Mouse (Mus musculus) ovary, postnatal 10 days (tissue): ENCODE results near the gene Cers3.

Experiments used
- DNase-seq: peaks from one replicate; pipeline ENCODE4 v3.0.0; 2022; ENCODE audit warnings: low spot score

The Cers3 gene

DNA sequence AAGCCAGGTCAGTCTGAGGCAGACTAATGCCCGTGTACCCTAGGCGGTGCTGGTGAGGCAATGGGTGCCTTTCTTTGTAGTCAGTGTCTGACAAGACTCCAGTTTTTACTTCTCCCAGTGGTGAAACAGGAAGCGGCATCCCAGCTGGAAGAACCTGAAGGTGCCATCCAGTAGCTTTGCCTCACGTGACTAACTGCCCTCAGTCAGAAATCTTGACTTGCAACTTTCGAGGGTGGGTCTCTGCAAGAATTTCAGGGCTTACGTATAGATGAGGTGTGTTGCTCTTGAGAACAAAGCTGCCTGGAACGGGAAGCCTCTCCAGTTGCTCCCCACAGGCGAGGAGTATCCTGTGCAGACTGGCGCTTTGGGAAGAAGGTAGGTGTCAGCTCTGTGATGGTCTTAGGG, at the start of gene Cers3:
Gene Cers3, plus strand, starts transcription at position 128 of the 405 bp plus-strand sequence.
- DNase-seq, result no peak

DNA sequence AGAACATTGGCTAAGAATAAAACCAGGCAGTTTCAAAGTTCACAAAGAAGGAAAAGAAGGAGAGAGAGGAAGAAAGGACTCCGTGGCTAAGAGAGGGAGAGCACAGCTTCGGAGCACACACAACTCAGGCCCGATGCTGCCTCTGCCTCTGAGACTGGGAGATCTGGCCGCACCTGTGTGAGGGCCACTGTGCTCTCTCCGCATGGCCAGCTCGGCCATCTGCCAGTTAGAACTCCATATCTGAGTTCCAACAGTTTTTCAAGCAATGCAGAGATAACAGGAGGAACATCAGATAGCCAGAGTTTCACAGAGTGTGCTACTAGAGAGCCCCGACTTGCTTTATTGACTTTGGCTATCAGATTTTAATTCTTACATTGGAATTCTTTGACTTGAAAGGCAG, 48.8 kb upstream of the Cers3 start:
- no peak for DNase-seq

DNA sequence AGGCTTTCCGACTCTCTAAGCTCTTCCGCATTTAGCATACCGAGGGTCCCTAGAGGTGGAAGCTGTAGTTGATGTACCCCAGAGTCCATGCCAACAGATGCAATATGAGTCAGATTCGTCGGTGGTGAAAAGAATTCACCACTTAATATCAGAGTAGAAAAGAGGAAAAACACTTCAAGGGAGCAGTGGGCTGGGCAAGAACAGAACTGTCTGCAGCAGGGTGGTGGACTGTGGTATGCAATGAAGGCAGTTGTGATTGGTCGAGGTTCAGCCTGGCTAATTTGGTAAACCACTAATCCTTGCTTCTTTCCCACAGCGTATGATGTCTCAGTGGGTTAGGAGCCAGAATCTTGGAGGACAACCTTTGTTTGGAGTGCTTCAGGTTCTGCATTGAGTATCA, 40.6 kb upstream of the Cers3 start:
- DNase-seq, result no peak

DNA sequence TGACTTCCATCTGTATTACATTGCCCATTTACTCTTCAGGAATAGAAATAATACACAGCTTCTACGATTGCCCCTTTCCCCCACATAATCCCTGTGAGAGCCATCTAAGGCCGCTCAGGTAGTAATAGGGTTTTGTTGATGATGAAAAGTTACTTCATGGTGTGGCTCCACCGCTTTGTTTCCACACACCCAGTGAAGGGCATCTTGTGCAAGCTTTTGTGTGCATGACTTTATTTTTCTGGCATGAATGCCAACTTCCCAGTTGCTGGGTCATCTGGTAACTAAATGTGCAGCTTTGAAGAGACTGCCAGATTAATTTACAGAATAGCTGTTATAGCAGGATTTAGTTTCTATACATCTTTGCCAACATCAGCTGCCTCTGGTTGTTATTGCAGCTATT, 38.7 kb upstream of the Cers3 start:
- no peak for DNase-seq

DNA sequence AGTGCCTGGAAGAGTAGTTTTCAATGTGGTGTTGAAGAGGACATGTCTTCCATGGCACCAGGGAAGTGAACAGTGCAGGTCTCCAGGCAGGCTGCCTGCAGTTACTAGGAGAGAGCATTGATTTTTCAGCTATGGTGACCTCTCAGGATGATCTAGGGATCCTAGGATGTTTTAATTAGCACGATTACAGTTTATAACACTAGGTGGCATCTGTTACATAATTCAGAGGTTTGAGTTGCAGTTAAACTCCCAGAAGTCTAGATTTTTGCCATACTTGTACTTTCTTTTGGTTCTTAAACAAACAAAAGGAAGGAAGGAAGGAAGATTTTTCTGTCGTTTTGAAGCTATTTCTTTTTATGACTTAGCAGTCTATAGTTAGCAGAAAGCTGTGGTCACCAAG, 32.1 kb upstream of the Cers3 start:
- no peak for DNase-seq

DNA sequence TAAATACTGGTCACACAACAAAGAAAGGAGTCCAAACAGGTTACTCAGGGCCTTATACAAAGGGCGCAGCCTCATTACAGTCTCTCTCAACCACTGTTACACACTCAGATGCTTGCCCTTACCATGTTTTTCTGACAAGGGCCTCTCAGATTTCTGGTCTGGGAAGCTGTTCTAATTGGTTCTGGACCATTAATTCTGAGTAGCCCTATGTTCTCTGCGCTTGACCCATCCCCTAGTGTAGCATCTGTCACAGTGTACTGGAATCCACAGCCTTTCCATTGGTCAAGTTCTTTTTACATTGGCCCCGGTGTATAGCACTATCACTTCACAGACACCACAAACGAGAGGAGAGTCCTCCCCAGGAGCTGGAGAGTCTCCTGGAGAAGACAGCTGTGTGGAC, 18.8 kb upstream of the Cers3 start:
- no peak for DNase-seq

DNA sequence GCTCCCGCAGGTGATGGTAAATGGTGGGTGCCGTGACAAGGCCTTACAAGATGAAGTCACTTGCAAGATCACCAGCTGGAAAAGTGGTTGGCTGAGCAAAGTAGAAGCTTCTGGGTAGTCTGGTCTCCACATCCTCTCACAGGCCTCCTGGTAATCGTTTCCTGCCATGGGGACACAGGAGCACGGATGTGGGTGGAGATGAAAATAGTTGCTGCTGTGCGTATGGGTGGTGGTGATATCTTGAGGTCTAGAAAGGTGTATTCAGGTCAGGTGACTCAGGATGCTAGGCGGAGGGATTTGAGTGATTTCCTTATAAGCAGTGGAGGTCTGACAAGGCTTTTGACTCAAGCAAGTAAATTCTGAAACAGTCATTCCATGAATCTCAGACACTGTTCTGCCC, 18.4 kb upstream of the Cers3 start:
- DNase-seq, result no peak

DNA sequence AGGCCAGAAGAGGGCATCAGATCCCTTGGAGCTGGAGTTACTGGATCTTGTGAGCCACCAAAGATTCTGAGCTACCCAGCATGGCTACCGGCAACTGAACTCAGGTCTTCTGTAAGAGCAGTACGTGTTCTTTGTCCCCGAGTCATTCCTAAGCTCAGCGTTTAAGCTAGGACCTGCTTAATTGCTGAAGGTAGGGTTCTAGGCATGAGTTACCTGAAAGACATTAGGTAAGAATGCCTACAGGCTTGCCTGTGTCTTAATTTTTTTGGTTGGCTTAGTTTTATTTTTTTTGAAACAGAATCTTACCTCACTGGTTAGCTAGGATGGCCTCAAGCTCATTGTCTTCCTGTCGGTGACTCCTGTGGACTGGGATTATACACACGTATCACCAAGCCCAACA, 15.2 kb upstream of the Cers3 start:
- DNase-seq, result no peak

DNA sequence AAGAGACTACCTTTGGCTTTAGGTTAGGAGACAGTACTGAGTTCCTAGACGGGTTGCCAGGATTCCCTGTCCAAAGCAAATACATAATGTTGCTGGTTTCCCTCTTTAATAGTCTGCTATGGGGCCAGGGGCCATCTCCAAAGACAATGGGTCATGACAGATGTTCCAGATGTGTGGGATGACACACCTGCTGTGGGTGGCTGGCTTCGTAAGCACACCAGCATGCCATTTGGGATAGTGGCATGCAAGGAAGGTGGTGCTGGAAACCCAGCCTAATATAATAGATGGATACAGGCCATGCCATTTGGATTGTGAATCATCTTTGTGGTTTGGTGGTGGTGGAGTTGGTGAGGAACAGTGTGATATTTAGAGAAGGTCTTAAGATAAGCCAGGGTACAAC, 14.1 kb upstream of the Cers3 start:
- no peak for DNase-seq

DNA sequence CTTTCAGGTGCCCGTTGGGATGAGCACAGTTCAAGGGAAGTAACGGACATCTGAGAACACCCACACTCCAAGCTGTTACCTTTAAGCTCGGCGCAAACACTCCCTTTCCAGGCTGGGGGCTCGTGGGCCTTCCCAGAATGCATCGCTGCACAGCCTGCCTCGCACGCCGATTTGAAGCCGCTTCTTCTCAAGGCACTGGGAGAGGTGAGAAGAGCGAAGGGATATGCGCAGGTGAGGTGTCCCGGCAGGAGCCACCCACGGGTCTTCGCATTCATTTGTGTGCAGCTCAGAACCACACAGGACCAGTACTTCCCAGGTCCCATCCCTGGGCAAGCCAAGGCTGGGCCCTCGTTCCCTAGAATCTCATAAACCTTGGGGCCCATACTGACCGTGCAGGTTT, 9.9 kb upstream of the Cers3 start:
- DNase-seq, result no peak

DNA sequence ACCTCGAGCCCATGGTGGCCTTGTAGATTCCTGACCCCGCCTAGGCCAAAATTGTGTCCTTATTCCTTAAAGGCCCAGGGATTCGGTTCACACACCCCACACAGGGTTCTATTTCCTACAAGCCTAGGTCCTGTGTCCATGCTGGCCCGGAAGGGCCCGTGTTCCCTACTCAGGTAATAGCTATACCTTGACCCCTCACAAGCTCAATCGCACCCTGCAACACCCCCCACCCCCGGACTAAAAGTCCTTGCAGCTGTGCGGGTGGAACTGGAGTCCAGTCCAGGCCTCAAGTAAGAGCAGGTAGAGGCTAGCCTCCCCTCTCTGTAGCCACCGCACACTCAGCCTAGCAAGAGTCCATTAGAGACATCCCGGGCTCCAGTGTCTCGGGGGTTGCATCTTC, 9.4 kb upstream of the Cers3 start:
- DNase-seq, result no peak

DNA sequence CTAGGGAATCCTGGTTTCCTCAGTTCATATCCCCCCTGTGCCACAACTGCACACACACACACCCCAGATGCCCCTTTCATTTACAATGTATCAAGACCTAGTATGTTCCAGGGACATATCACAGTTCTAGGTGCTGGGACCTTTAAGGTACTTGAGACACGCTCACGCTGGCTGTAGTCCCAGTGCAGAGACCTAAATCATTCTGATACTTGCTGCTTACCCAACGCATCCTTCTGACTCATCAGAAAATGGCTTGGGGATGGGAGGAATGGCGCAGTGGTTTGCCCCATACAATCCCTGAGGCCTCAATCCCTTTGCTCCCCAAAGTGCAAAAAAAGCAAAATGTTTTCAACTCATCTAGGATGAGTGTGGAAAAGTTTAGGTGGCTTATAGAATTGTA, 8.8 kb upstream of the Cers3 start:
- DNase-seq, result no peak

DNA sequence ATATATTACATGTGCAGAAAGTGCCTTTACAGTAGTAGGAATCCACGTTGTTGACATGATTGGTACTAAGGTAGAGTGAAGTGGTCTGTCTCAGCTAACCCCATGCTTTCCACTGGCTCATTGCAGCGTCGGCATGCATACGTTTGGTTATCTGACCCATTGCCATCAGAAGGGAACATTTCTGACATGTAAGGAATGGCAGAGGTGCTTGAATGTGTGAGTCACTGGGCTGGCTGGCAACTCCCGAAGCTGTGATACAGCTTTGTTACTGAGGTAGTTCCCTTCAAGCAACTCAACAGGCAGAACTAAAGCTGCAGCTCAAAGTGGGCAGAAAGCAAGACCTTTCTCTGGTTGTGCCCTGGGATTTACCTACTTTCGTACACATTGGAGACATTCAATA, 8.3 kb upstream of the Cers3 start:
- no peak for DNase-seq

DNA sequence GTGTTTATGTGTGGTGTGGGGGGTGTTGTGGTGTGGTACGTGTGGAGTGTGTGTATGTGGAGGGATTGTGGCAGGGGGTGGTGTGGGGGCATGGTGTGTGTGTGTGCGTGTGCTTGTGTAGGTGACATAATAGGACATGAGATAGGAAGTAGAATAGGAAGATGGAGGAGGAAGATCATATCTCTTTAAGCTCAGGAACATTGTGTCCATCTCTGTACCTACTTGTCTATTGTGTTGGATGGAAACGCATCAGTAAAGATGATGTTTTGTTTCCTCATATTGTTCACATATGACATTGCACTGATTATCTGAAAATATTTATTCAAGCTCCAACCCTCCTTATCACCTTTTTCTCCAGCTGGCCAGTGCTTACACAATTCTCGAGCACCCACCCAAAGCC, 5.9 kb upstream of the Cers3 start:
- no peak for DNase-seq

DNA sequence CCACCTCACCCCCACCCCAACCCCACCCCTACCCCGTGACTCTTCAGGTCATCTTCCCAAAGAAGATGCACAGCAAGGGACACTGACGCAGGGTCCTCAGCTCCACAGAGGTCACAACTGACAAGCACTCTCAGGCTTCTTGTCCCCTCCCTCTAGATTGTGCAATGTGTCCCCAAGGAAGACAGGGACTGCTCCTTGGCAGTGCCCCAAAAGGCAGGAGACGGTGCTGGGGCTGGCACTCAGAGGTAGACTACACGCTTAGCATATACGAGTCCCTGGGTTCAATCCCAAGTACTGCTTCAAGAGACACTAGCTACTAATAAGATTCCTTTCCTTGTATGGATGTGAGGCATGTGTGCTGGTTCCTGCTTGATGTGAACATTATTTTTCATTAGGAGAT, 2.3 kb upstream of the Cers3 start:
- DNase-seq, result no peak

DNA sequence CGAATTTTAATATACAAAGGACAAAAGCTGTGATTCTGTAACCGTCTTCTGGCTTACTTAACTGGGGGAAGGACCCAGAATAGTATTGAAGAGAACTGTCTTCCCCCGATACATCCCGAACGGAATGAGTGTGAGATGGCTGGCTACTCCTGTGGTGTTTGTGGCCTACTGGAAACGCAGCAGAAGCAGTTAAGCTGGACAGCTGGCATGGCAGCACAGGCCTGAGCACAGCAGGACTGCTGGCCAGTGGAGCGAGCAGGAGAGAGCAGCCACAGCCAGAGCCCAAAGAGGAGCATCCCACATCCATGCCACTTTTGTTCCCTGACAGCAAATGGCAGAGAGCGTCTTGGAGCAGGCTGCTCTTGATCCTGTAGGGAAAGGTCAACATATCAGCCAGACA, 1.9 kb upstream of the Cers3 start:
- no peak for DNase-seq

DNA sequence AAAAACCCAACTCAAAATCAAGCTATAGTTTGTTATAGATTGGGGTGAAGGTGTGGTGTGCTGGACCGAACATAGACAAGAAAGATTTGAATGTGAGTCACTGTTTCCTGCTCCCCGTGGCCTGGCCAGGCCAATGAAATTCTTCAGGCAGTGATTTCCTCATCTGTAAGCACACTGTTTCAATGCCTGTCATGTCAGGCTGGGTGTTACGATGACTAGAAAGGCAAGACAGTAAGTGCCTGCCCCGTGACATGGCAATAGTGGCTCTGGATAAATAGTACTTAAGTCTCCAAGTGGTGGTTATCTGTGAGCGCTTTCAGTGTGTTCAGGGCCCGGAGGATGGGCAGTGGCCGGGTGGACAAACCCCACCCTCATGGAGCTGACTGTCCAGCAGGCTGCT, 3.7 kb downstream of the Cers3 start:
- DNase-seq, result no peak

DNA sequence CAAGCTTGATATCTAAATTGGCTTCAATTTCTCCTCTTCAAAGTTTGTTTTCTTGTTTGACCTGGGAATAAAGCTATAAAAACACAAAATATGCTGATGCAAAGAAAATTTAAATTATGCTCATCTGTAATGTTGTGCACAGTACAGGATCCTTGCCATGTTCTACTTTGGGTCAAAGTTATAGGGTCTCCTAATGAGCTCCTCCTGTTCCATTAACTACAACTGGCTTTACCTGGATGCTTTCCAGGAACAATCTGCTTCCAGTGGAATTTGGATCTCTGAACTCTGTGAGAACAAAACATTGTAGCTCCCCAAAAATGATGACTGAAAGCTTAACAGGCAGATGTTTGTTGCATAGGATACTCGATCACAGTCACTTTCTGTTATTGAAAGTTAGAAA, 6.7 kb downstream of the Cers3 start:
- DNase-seq, result no peak

DNA sequence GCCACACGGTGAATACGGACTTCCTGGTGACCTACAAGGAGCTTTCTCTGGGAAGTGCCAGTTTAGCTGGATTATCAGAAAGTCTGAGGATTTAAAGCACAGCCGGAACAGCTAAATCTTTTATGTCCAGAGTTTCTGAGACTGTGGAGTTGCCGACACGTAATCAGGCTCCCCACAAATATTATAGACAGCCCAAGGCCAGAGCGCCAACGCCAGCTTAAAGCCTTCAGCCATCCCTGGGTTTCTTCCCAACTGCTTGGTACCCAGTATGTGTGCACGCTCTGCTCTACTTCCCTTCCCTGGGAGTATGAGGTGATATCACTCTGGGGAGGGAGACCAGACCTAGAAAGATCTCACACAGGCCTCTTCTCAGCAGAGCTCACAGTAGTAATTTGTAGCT, 10.5 kb downstream of the Cers3 start:
- no peak for DNase-seq

DNA sequence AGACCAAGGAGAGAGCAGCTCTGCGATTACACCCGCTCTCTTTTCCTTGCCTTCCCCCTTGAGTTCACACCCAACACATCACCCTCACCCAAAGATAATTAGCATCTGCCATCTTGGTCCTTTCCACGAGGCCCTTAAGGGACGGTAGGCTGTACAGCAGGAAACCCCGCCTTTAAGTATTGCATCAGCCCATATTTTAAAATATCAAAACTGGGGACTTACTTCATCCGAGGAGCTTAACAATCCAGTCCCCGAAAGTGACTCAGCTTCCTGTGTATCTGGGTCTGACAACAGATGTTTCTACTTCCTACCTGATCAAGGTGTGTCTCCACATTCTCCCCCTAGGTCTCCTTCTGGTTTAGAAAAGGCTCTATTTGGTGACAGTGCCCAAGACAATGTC, 12.3 kb downstream of the Cers3 start:
- no peak for DNase-seq

DNA sequence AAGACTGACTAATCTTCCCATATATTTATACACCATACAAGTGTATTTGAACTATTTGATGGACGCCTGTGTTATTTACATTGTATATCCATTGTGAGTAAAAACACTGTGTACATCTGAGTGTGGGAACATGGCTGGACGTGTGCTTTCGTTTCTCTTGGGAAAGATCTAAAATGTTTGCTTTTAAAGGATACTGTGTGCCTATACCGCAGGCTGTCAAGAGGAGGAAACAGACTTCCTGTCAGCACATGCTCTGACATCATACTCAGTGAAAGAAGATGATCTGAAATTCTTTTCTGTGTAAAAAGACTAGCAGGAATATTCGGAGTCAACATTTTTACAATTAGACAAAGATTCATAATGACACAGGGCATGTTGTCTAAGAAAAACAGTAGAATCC, 26.6 kb downstream of the Cers3 start:
- no peak for DNase-seq

DNA sequence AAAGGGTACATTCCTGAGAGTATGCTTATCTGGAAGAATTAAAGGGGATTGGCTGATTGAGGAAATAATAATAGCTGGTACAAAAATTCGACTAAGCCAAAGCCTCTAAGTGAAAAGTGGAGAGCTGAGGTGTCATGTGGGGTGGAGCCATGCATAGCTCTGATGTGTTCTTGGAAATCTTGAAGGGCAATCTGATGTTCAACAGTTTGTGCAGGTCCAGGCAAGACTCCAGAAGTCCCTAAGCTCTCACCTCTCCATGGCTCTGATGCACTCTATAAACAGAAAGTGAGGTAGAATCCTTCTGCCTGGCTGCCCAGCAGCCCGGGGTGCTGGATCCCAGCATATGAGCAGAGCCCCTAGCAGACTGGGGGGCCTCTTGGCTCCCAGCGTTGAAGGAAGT, 27.4 kb downstream of the Cers3 start:
- no peak for DNase-seq

DNA sequence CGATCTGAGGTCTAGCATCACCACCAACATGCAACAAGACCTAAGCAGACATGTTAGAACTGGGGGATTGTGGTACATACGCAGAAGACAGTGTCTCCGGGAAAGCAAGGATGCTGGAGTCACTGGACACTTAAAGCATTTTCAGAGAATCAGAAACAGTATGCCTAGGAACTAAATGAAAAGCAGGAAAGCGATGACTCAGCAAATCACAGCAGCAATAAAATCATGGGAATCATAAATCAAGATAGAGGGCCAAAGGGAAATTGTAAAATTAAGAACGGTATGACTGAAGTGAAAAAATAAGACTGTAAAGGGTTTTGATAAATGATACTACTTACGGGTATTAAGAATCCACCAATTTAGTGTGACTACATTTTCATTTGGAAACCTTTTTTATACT, 27.9 kb downstream of the Cers3 start:
- no peak for DNase-seq

DNA sequence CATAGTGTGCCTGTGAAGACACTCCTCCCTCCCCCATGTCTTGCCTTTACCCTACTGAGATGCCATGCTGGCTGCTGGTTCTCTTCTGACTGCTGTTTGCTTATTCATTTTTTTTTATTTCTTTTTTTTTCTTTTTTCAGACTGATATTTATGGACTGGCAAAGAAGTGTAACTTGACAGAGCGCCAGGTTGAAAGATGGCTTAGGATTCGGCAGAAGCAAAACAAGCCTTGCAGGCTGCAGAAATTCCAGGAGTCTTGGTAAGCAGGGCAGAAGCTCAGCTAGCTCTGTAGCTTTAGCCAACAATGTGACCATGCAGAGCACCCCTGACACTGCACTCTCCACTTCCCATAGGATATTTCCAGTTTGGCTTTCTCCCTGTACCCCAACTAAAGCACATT, 36.1 kb downstream of the Cers3 start:
- no peak for DNase-seq
